Mouse (Mus musculus): ENCODE data around the gene Vegfb. TPM values are rescaled to one million over a fixed set of nuclear protein-coding genes. Genes with fewer than 3 reads are reported as not detected.
A peak's percentile ranks its signal among the peaks of the same experiment; 100 is the strongest.
"Not testable (repeated sequence)": the region's sequence is repeated elsewhere in the genome, so short reads cannot be mapped to it uniquely, and the experiment has no call there.

The Vegfb gene
- polyA plus RNA-seq, 1 experiment from 2014 or later, result 16.0 TPM

GRCm38 (mm10) chr19:7006892-7007593, 19.6 kb upstream of the Vegfb start:
- Histone ChIP-seq H3K36me3 (peaks cover 59% of the 10 kb centered on the region), H3K4me1 (replicated peaks) (peaks cover 3% of the 10 kb centered on the region; the same call in 1 of the 2 replicates), H3K27ac (no peak overlapping the region), H3K27me3 (no peaks in the 10 kb centered on the region), H3K9me3 (replicated peaks) (no peaks in the 10 kb centered on the region), H3K4me2 (no peak overlapping the region), H3K9ac (no peak overlapping the region), H3K4me3 (replicated peaks) (no peak overlapping the region)
- DNase-seq, result no peak
- 84% methylated on average over 9 of the region's 9 CpGs for WGBS (ENCODE audit: insufficient replicate concordance)
- ATAC-seq (ENCODE audit: low read depth), result no peak

- H3K9ac ChIP-seq, result no peak overlapping the region
- no peak overlapping the region for H3K27ac ChIP-seq
- H3K4me2 ChIP-seq, result no peak overlapping the region
- WGBS (ENCODE audit: insufficient replicate concordance), result 84% methylated on average over 19 of the region's 19 CpGs
- H3K27me3 ChIP-seq, result no peaks in the 10 kb centered on the region
- no peak overlapping the region for H3K4me3 ChIP-seq (replicated peaks)
- H3K4me1 ChIP-seq (replicated peaks), result peaks cover 42% of the 10 kb centered on the region
- DNase-seq, result no peak
- H3K36me3 ChIP-seq, result peaks cover 59% of the 10 kb centered on the region
- H3K9me3 ChIP-seq (replicated peaks), result no peaks in the 10 kb centered on the region
- ATAC-seq (ENCODE audit: low read depth), result no peak
Observed at GRCm38 (mm10) chr19:6999360-7000063, 12.1 kb upstream of the Vegfb start.

- WGBS (ENCODE audit: insufficient replicate concordance), result 86% methylated on average over 9 of the region's 9 CpGs
- peaks cover 53% of the 10 kb centered on the region for H3K36me3 ChIP-seq
- no peak overlapping the region for H3K27ac ChIP-seq
- no peak overlapping the region for H3K9ac ChIP-seq
- no peak for DNase-seq
- no peaks in the 10 kb centered on the region for H3K27me3 ChIP-seq
- no peak for ATAC-seq (ENCODE audit: low read depth)
- peaks cover 52% of the 10 kb centered on the region for H3K4me1 ChIP-seq (replicated peaks)
- H3K4me3 ChIP-seq (replicated peaks), result no peak overlapping the region
- no peak overlapping the region for H3K4me2 ChIP-seq
- no peaks in the 10 kb centered on the region for H3K9me3 ChIP-seq (replicated peaks)
Observed at GRCm38 (mm10) chr19:6997721-6998290, 10.4 kb upstream of the Vegfb start.

- H3K9ac ChIP-seq, result peak within 1 kb of the TSS; percentile 77
- DNase-seq, result peak; percentile 86
- peak within 1 kb of the TSS; percentile 57 for H3K27ac ChIP-seq
- no peaks in the 10 kb centered on the region for H3K9me3 ChIP-seq (replicated peaks)
- peak within 1 kb of the TSS; percentile 65 for H3K4me3 ChIP-seq (replicated peaks)
- under 1% methylated on average over 24 of the region's 24 CpGs for WGBS (ENCODE audit: insufficient replicate concordance)
- peaks cover 35% of the 10 kb centered on the region for H3K36me3 ChIP-seq
- H3K4me2 ChIP-seq, result peak within 1 kb of the TSS; percentile 84
- H3K4me1 ChIP-seq (replicated peaks), result peaks cover 60% of the 10 kb centered on the region
- no peaks in the 10 kb centered on the region for H3K27me3 ChIP-seq
- ATAC-seq (ENCODE audit: low read depth), result peak; percentile 70
Observed at GRCm38 (mm10) chr19:6996006-6996405, 8.6 kb upstream of the Vegfb start, which contains the start of the genes Nudt22 and Trpt1. Nudt22 (minus strand) TSS chr19:6996117. Trpt1 (plus strand) TSS chr19:6996131.

- peak overlapping the region; percentile 65 for H3K4me3 ChIP-seq (replicated peaks)
- H3K36me3 ChIP-seq, result peaks cover 29% of the 10 kb centered on the region
- no peak for ATAC-seq (ENCODE audit: low read depth)
- H3K4me2 ChIP-seq, result peak overlapping the region; percentile 84
- peak overlapping the region; percentile 77 for H3K9ac ChIP-seq
- H3K27me3 ChIP-seq, result no peaks in the 10 kb centered on the region
- no peaks in the 10 kb centered on the region for H3K9me3 ChIP-seq (replicated peaks)
- peak overlapping the region; percentile 57 for H3K27ac ChIP-seq
- WGBS (ENCODE audit: insufficient replicate concordance), result 40% methylated on average over 21 of the region's 21 CpGs
- DNase-seq, result no peak
- peaks cover 60% of the 10 kb centered on the region for H3K4me1 ChIP-seq (replicated peaks)
Observed at GRCm38 (mm10) chr19:6995255-6995991, 8.0 kb upstream of the Vegfb start.

- 87% methylated on average over 8 of the region's 8 CpGs for WGBS (ENCODE audit: insufficient replicate concordance)
- peaks cover 63% of the 10 kb centered on the region for H3K4me1 ChIP-seq (replicated peaks)
- H3K27ac ChIP-seq, result no peak overlapping the region
Observed at GRCm38 (mm10) chr19:6994489-6994888, 7.0 kb upstream of the Vegfb start.

GRCm38 (mm10) chr19:6994002-6994401, 6.6 kb upstream of the Vegfb start:
- Histone ChIP-seq H3K9me3 (replicated peaks) (no peaks in the 10 kb centered on the region), H3K4me1 (replicated peaks) (peaks cover 59% of the 10 kb centered on the region), H3K36me3 (peaks cover 14% of the 10 kb centered on the region), H3K27me3 (no peaks in the 10 kb centered on the region), H3K4me3 (replicated peaks) (no peak overlapping the region), H3K9ac (no peak overlapping the region), H3K4me2 (no peak overlapping the region), H3K27ac (no peak overlapping the region)
- WGBS (ENCODE audit: insufficient replicate concordance), result 83% methylated on average over 8 of the region's 8 CpGs
- ATAC-seq (ENCODE audit: low read depth) (no peak), DNase-seq (no peak)

More at GRCm38 (mm10) chr19:6994489-6994888, 7.0 kb upstream of the Vegfb start:
- H3K9ac ChIP-seq, result 0 out of 2 replicates have a peak overlapping the region, but pooled peaks have one; percentile 77
- H3K36me3 ChIP-seq, result peaks cover 19% of the 10 kb centered on the region
- no peak overlapping the region for H3K4me3 ChIP-seq (replicated peaks)
- no peaks in the 10 kb centered on the region for H3K9me3 ChIP-seq (replicated peaks)
- DNase-seq (no peak), ATAC-seq (ENCODE audit: low read depth) (no peak)
- H3K27me3 ChIP-seq, result no peaks in the 10 kb centered on the region
- H3K4me2 ChIP-seq, result peak overlapping the region; percentile 84

GRCm38 (mm10) chr19:6993011-6993770, 5.7 kb upstream of the Vegfb start:
- DNase-seq (no peak), ATAC-seq (ENCODE audit: low read depth) (no peak)
- Histone ChIP-seq H3K9ac (peak overlapping the region; percentile 78), H3K4me1 (replicated peaks) (peaks cover 57% of the 10 kb centered on the region), H3K4me3 (replicated peaks) (peak overlapping the region; percentile 72), H3K27me3 (no peaks in the 10 kb centered on the region), H3K27ac (peak overlapping the region; percentile 79), H3K4me2 (peak overlapping the region; percentile 92), H3K9me3 (replicated peaks) (no peaks in the 10 kb centered on the region), H3K36me3 (peaks cover 6% of the 10 kb centered on the region)
- WGBS (ENCODE audit: insufficient replicate concordance), result 69% methylated on average over 14 of the region's 14 CpGs

GRCm38 (mm10) chr19:6992011-6992858, 4.8 kb upstream of the Vegfb start, which contains the start of gene Dnajc4:
Dnajc4 (minus strand) TSS chr19:6992572.
- no peaks in the 10 kb centered on the region for H3K36me3 ChIP-seq
- WGBS (ENCODE audit: insufficient replicate concordance), result 2% methylated on average over 37 of the region's 37 CpGs
- peaks cover 58% of the 10 kb centered on the region for H3K4me1 ChIP-seq (replicated peaks)
- H3K4me3 ChIP-seq (replicated peaks), result peak within 1 kb of the TSS; percentile 72
- DNase-seq (peak; percentile 98), ATAC-seq (ENCODE audit: low read depth) (peak; percentile 92)
- no peaks in the 10 kb centered on the region for H3K27me3 ChIP-seq
- H3K4me2 ChIP-seq, result peak within 1 kb of the TSS; percentile 92
- peak within 1 kb of the TSS; percentile 79 for H3K9ac ChIP-seq
- H3K27ac ChIP-seq, result peak within 1 kb of the TSS; percentile 79
- no peaks in the 10 kb centered on the region for H3K9me3 ChIP-seq (replicated peaks)

GRCm38 (mm10) chr19:6991166-6991565, 3.7 kb upstream of the Vegfb start:
- not testable (repeated sequence) for ATAC-seq (ENCODE audit: low read depth); DNase-seq

More at GRCm38 (mm10) chr19:6991166-6991565, 3.7 kb upstream of the Vegfb start:
- Histone ChIP-seq H3K4me3 (replicated peaks) (0 out of 2 replicates have a peak overlapping the region, but pooled peaks have one; percentile 72), H3K4me2 (peak overlapping the region; percentile 92; the same call in 1 of the 2 replicates), H3K4me1 (replicated peaks) (peaks cover 58% of the 10 kb centered on the region)
- H3K9ac ChIP-seq; H3K36me3 ChIP-seq; H3K27me3 ChIP-seq; H3K9me3 ChIP-seq (replicated peaks); H3K27ac ChIP-seq: not testable (repeated sequence)
- WGBS (ENCODE audit: insufficient replicate concordance), result 80% methylated on average over 6 of the region's 6 CpGs

Data from liver, embryonic 13.5 days (tissue).